ENCODE assay signal across 17 mouse cellular contexts in genomic region chr17:75094591-75094990, GRCm38 (mm10).
"Had no signal": no experiment of that assay in that cellular context is flagged by ENCODE, and none has a peak within 500 bp of the region (broad histone marks: within the 10 kb centered on the region; RNA-seq: fewer than 3 reads in every experiment).

No protein-coding gene starts in this region.

- H3K36me3 ChIP-seq: kidney, embryonic 15.5 days; liver, embryonic 13.5 days; midbrain, embryonic 10.5 days; midbrain, embryonic 13.5 days; neural tube, embryonic 13.5 days had no signal

- DNase-seq: kidney, postnatal 10 days; kidney, postnatal 36 days; layer of hippocampus, postnatal 36 days; liver, embryonic 13.5 days; lung, embryonic 14.5 days; lung, postnatal 10 days; lung, postnatal 36 days; retina, postnatal 1 day; right cerebral cortex, postnatal 25 days; thymus, postnatal 25 days had no signal

- H3K27ac ChIP-seq: kidney, embryonic 15.5 days; left cerebral cortex, adult 2 months; liver, embryonic 13.5 days; midbrain, embryonic 10.5 days; midbrain, embryonic 13.5 days; neural tube, embryonic 13.5 days had no signal

- H3K27me3 ChIP-seq: kidney, embryonic 15.5 days; liver, embryonic 13.5 days; megakaryocyte, embryonic 14.5 days; midbrain, embryonic 13.5 days had no signal

- H3K9me3 ChIP-seq: kidney, embryonic 15.5 days; liver, embryonic 13.5 days; megakaryocyte, embryonic 14.5 days; midbrain, embryonic 10.5 days; midbrain, embryonic 13.5 days; neural tube, embryonic 13.5 days had no signal

- H3K4me3 ChIP-seq: kidney, embryonic 15.5 days; left cerebral cortex, adult 2 months; liver, embryonic 13.5 days; megakaryocyte, embryonic 14.5 days; midbrain, embryonic 10.5 days; midbrain, embryonic 13.5 days; myocyte; neural tube, embryonic 13.5 days had no signal

- H3K4me1 ChIP-seq: liver, embryonic 13.5 days; neural tube, embryonic 13.5 days had no signal
